Mouse (Mus musculus): Measurements from ENCODE around the gene Psmb3.
A peak's percentile ranks its signal among the peaks of the same experiment; 100 is the strongest.

DNA sequence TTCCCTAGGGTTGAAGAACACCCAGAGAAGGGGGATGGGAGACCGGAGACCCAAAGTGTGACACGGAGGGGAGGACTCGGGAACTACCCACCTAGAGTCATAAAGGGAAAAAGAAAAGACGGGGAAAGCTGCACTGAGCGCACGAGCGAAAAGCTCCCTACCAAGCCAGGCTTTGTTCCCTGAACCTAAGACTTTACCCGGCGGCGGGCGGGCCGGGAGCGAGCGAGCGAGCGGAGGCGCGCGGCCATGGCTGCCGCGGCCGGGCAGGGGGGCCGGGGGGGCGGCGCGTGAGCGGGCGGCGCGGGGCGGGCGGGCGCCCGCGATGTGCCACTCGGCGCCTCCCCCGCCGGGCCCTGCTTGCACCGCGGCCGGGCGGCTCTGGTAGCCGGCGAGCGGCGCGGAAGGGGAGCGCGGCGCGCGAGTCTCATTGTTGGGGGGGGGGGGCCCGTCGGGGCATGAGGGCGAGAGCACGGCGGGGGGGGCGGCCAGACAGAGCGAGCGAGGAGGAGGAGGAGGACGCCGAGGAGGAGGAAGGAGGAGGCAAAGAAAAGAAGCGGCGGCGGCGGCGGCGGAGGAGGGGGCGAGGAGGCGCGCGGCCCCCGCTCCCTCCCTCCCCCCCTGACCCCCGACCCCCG, 40.2 kb upstream of the Psmb3 start, which contains the start of gene Mllt6:
- TF ChIP-seq MAX (IDR thresholded peaks at IDR 0.05; ENCODE audit: low read length) = no peak
- TF ChIP-seq ZMIZ1 (IDR thresholded peaks at IDR 0.05; ENCODE audit: low read depth, low read length) = no peak
- peak; percentile 86 for TF ChIP-seq MAZ (IDR thresholded peaks at IDR 0.05; ENCODE audit: low read depth, low read length)
- TF ChIP-seq KAT2A (conservative IDR thresholded peaks at IDR 0.05; ENCODE audit: low read depth, low read length) = no peak
- no peak for TF ChIP-seq CTCF (IDR thresholded peaks at IDR 0.05 in 2 of 3, conservative IDR thresholded peaks at IDR 0.05 in 1 of 3; ENCODE audit: control insufficient read depth in 1 of 3, insufficient read depth in 1 of 3, low read depth in 2 of 3, low read length in 3 of 3, poor library complexity in 1 of 3, severe bottlenecking in 1 of 3)
- no peak for TF ChIP-seq USF1 (IDR thresholded peaks at IDR 0.05; ENCODE audit: low read depth, low read length)
- no peak for TF ChIP-seq GATA1 (IDR thresholded peaks at IDR 0.05; ENCODE audit: low read depth, low read length)

Measured in MEL (cell line).